Mouse (Mus musculus) stomach, embryonic 16.5 days (tissue): ENCODE data around the gene Slfn4. TPM values are rescaled to one million over a fixed set of nuclear protein-coding genes. Genes with fewer than 3 reads are reported as not detected.

Source experiments
- ATAC-seq: fragments of 200-750 bp; cut with Nextera tagmentation; 2 replicates; pipeline ENCODE4 v1.8.0; 2017; ENCODE audit warnings: moderate number of reproducible peaks, moderate TSS enrichment; ENCODE audit not compliant: insufficient read depth, low FRiP score
- H3K27ac ChIP-seq: fragments of 300-500 bp; sonication (generic); 2 replicates; pipeline ENCODE4 v1.5.1; 2014; ENCODE audit warnings: low read length
- H3K27me3 ChIP-seq: fragments of 300-500 bp; sonication (generic); 2 replicates; pipeline ENCODE4 v1.6.1; 2014; ENCODE audit warnings: low read length, control low read depth, mixed read lengths; ENCODE audit not compliant: control insufficient read depth, insufficient read depth
- H3K36me3 ChIP-seq: fragments of 300-500 bp; sonication (generic); 2 replicates; pipeline ENCODE4 v1.6.1; 2014; ENCODE audit warnings: low read length; ENCODE audit not compliant: control insufficient read depth, insufficient read depth
- H3K4me1 ChIP-seq: fragments of 300-500 bp; sonication (generic); 2 replicates; pipeline ENCODE4 v1.6.1; 2014; ENCODE audit warnings: low read length, control low read depth, mixed read lengths; ENCODE audit not compliant: control insufficient read depth, insufficient read depth
- H3K4me2 ChIP-seq: fragments of 300-500 bp; sonication (generic); 2 replicates; pipeline ENCODE4 v1.6.1; 2014; ENCODE audit warnings: low read depth, low read length, mixed read lengths
- H3K4me3 ChIP-seq: fragments of 300-500 bp; sonication (generic); replicated peaks from 2 replicates; pipeline ENCODE4 v1.5.1; 2014; ENCODE audit warnings: mild to moderate bottlenecking, low read length
- H3K9ac ChIP-seq: fragments of 300-500 bp; sonication (generic); 2 replicates; pipeline ENCODE4 v1.6.1; 2014; ENCODE audit warnings: low read length
- H3K9me3 ChIP-seq: fragments of 300-500 bp; sonication (generic); replicated peaks from 2 replicates; pipeline ENCODE4 v1.6.1; 2016; ENCODE audit warnings: low read length, control low read depth; ENCODE audit not compliant: control insufficient read depth
- WGBS: fragments of 180-500 bp; shearing (Covaris S2); extraction: QIAGEN DNeasy Blood & Tissue Kit; methylation state at CpG from one replicate; pipeline ENCODE4 v1.1.7; 2014; 5-methylcytosine and 5-hydroxymethylcytosine counted together
- polyA plus RNA-seq: library from polyadenylated mRNA; unstranded; fragments of >200 nt; fragmentation: Nextera tagmentation; extraction: Ambion mirVana; gene quantifications from 2 replicates; pipeline ENCODE4 v1.2.1, GENCODE M21; 2015

The Slfn4 gene
- polyA plus RNA-seq, 1 experiment from 2014 or later, result 0.87 TPM

- Histone ChIP-seq H3K4me1 (no peaks in the 10 kb centered on the region), H3K36me3 (no peaks in the 10 kb centered on the region), H3K4me3 (no peak overlapping the region), H3K27ac (no peak overlapping the region), H3K9ac (no peak overlapping the region), H3K27me3 (no peaks in the 10 kb centered on the region), H3K9me3 (no peaks in the 10 kb centered on the region), H3K4me2 (no peak overlapping the region)
- 88% methylated on average over 2 of the region's 2 CpGs for WGBS
- ATAC-seq, result no peak
Observed at GRCm38 (mm10) chr11:83238389-83238788, 63.4 kb downstream of the Slfn4 start.

DNA sequence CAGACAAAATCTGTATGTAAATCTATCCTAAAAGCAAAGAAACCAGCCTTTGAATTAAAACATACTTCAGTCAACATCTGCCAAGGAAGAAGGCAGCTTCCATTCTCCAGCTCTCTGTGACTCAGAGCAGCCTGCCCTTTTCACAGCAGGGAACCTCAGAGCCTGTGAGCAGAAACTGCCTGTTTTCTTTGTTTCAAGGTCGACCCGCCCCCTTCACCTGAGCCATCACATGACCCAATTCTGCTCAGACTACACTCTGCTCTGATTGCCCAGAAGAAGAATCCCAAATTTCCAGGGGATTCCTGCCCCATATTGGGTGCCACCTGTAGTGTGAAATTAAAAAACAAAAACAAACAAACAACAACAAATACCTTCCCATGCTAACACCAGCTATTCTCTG lies 64.8 kb downstream of the Slfn4 start:
- Histone ChIP-seq H3K27ac (no peak overlapping the region), H3K27me3 (no peaks in the 10 kb centered on the region), H3K9me3 (no peaks in the 10 kb centered on the region), H3K9ac (no peak overlapping the region), H3K4me2 (no peak overlapping the region), H3K4me1 (no peaks in the 10 kb centered on the region), H3K4me3 (no peak overlapping the region), H3K36me3 (no peaks in the 10 kb centered on the region)
- WGBS, result 22% methylated on average over 2 of the region's 2 CpGs
- ATAC-seq, result no peak

Other genes starting within 250 kb of the Slfn4 start
- gene Slfn5, start 223.8 kb upstream of the Slfn4 start, polyA plus RNA-seq, result 1.9 and 2.3 TPM in 2 replicates
- 21.2 and 21.3 TPM in 2 replicates for gene Slfn9, start 183.4 kb upstream of the Slfn4 start, polyA plus RNA-seq
- 0.81 and 0.85 TPM in 2 replicates for gene Slfn8, start 154.4 kb upstream of the Slfn4 start, polyA plus RNA-seq
- 9.3 and 9.5 TPM in 2 replicates for gene Slfn2, start 110.1 kb upstream of the Slfn4 start, polyA plus RNA-seq
- 1.4 and 1.5 TPM in 2 replicates for gene Slfn1, start 58.3 kb upstream of the Slfn4 start, polyA plus RNA-seq
- gene Slfn3, start 16.1 kb downstream of the Slfn4 start, polyA plus RNA-seq, result 0.80 and 1.0 TPM in 2 replicates
- gene Slfn14, start 111.5 kb downstream of the Slfn4 start, polyA plus RNA-seq, result 1.4 and 1.7 TPM in 2 replicates
- gene Ap2b1, start 123.8 kb downstream of the Slfn4 start, polyA plus RNA-seq, result 50.0 and 50.5 TPM in 2 replicates
- gene Pex12, start 127.4 kb downstream of the Slfn4 start, polyA plus RNA-seq, result 13.6 and 15.0 TPM in 2 replicates
- 0.27 and 0.49 TPM in 2 replicates for gene Rasl10b, start 234.0 kb downstream of the Slfn4 start, polyA plus RNA-seq